Mouse (Mus musculus): ENCODE measurements around the gene Gatb. TPM values are rescaled to one million over a fixed set of nuclear protein-coding genes. Genes with fewer than 3 reads are reported as not detected.
A peak's percentile ranks its signal among the peaks of the same experiment; 100 is the strongest.

Gatb gene
- polyA plus RNA-seq, 1 experiment from 2014 or later: 37.4 TPM

- ATAC-seq (ENCODE audit: insufficient number of reproducible peaks, low FRiP score): no peak
- Histone ChIP-seq H3K4me2 (no peak overlapping the region), H3K9ac (no peak overlapping the region), H3K36me3 (no peaks in the 10 kb centered on the region), H3K9me3 (replicated peaks) (no peaks in the 10 kb centered on the region), H3K27me3 (replicated peaks) (no peaks in the 10 kb centered on the region), H3K4me3 (no peak overlapping the region), H3K27ac (ENCODE audit: poor library complexity, severe bottlenecking) (no peak overlapping the region), H3K4me1 (replicated peaks) (peaks cover 31% of the 10 kb centered on the region)
- WGBS: 80% methylated on average over 7 of the region's 7 CpGs
Observed at GRCm38 (mm10) chr3:85659681-85660080, 85.8 kb downstream of the Gatb start.

GRCm38 (mm10) chr3:85661926-85662813 is 88.3 kb downstream of the Gatb start:
- H3K27ac ChIP-seq (ENCODE audit: poor library complexity, severe bottlenecking): no peak overlapping the region
- no peak for ATAC-seq (ENCODE audit: insufficient number of reproducible peaks, low FRiP score)

GRCm38 (mm10) chr3:85663826-85664225 is 89.9 kb downstream of the Gatb start:
- no peaks in the 10 kb centered on the region for H3K36me3 ChIP-seq
- no peak overlapping the region for H3K4me2 ChIP-seq
- no peaks in the 10 kb centered on the region for H3K9me3 ChIP-seq (replicated peaks)
- H3K27me3 ChIP-seq (replicated peaks): no peaks in the 10 kb centered on the region
- 84% methylated on average over 5 of the region's 5 CpGs for WGBS
- peaks cover 45% of the 10 kb centered on the region for H3K4me1 ChIP-seq (replicated peaks)
- ATAC-seq (ENCODE audit: insufficient number of reproducible peaks, low FRiP score): no peak
- no peak overlapping the region; the same call in 1 of the 2 replicates for H3K9ac ChIP-seq
- no peak overlapping the region for H3K4me3 ChIP-seq
- no peak overlapping the region for H3K27ac ChIP-seq (ENCODE audit: poor library complexity, severe bottlenecking)

More at GRCm38 (mm10) chr3:85661926-85662813, 88.3 kb downstream of the Gatb start:
- Histone ChIP-seq H3K4me2 (no peak overlapping the region), H3K9ac (0 out of 2 replicates have a peak overlapping the region, but pooled peaks have one; percentile 29), H3K27me3 (replicated peaks) (no peaks in the 10 kb centered on the region), H3K9me3 (replicated peaks) (no peaks in the 10 kb centered on the region), H3K4me3 (no peak overlapping the region), H3K36me3 (no peaks in the 10 kb centered on the region), H3K4me1 (replicated peaks) (peaks cover 43% of the 10 kb centered on the region)
- 62% methylated on average over 10 of the region's 10 CpGs for WGBS

GRCm38 (mm10) chr3:85664591-85665171 is 90.8 kb downstream of the Gatb start:
- Histone ChIP-seq H3K27ac (ENCODE audit: poor library complexity, severe bottlenecking) (no peak overlapping the region), H3K9ac (no peak overlapping the region), H3K4me1 (replicated peaks) (peaks cover 38% of the 10 kb centered on the region), H3K36me3 (no peaks in the 10 kb centered on the region), H3K9me3 (replicated peaks) (no peaks in the 10 kb centered on the region), H3K27me3 (replicated peaks) (no peaks in the 10 kb centered on the region), H3K4me2 (no peak overlapping the region), H3K4me3 (no peak overlapping the region)
- ATAC-seq (ENCODE audit: insufficient number of reproducible peaks, low FRiP score): no peak
- 74% methylated on average over 10 of the region's 10 CpGs for WGBS

- WGBS: 53% methylated on average over 3 of the region's 3 CpGs
- no peak overlapping the region for H3K4me2 ChIP-seq
- no peak overlapping the region for H3K27ac ChIP-seq (ENCODE audit: poor library complexity, severe bottlenecking)
- H3K4me3 ChIP-seq: no peak overlapping the region
- no peaks in the 10 kb centered on the region for H3K36me3 ChIP-seq
- H3K9ac ChIP-seq: no peak overlapping the region
- no peaks in the 10 kb centered on the region for H3K9me3 ChIP-seq (replicated peaks)
- peaks cover 39% of the 10 kb centered on the region for H3K4me1 ChIP-seq (replicated peaks)
- no peaks in the 10 kb centered on the region for H3K27me3 ChIP-seq (replicated peaks)
- no peak for ATAC-seq (ENCODE audit: insufficient number of reproducible peaks, low FRiP score)
Observed at GRCm38 (mm10) chr3:85666166-85666565, 92.2 kb downstream of the Gatb start.

GRCm38 (mm10) chr3:85666736-85667135 is 92.8 kb downstream of the Gatb start:
- no peak overlapping the region for H3K27ac ChIP-seq (ENCODE audit: poor library complexity, severe bottlenecking)
- no peak for ATAC-seq (ENCODE audit: insufficient number of reproducible peaks, low FRiP score)
- no peak overlapping the region for H3K4me3 ChIP-seq
- no peaks in the 10 kb centered on the region for H3K27me3 ChIP-seq (replicated peaks)
- no peak overlapping the region for H3K9ac ChIP-seq
- no peaks in the 10 kb centered on the region for H3K9me3 ChIP-seq (replicated peaks)
- H3K36me3 ChIP-seq: no peaks in the 10 kb centered on the region
- H3K4me2 ChIP-seq: peak overlapping the region; percentile 46
- peaks cover 43% of the 10 kb centered on the region for H3K4me1 ChIP-seq (replicated peaks)
- 47% methylated on average over 12 of the region's 12 CpGs for WGBS

- ATAC-seq (ENCODE audit: insufficient number of reproducible peaks, low FRiP score): no peak
- Histone ChIP-seq H3K36me3 (no peaks in the 10 kb centered on the region), H3K4me1 (replicated peaks) (peaks cover 38% of the 10 kb centered on the region), H3K9me3 (replicated peaks) (no peaks in the 10 kb centered on the region), H3K27me3 (replicated peaks) (no peaks in the 10 kb centered on the region), H3K27ac (ENCODE audit: poor library complexity, severe bottlenecking) (no peak overlapping the region), H3K9ac (no peak overlapping the region), H3K4me2 (no peak overlapping the region), H3K4me3 (no peak overlapping the region)
- WGBS: 86% methylated on average over 6 of the region's 6 CpGs
Observed at GRCm38 (mm10) chr3:85667683-85668082, 93.8 kb downstream of the Gatb start.

- no peak for ATAC-seq (ENCODE audit: insufficient number of reproducible peaks, low FRiP score)
- H3K27ac ChIP-seq (ENCODE audit: poor library complexity, severe bottlenecking): no peak overlapping the region
- 85% methylated on average over 6 of the region's 6 CpGs for WGBS
- no peaks in the 10 kb centered on the region for H3K27me3 ChIP-seq (replicated peaks)
- no peak overlapping the region for H3K9ac ChIP-seq
- H3K36me3 ChIP-seq: no peaks in the 10 kb centered on the region
- no peak overlapping the region for H3K4me2 ChIP-seq
- H3K4me3 ChIP-seq: no peak overlapping the region
- no peaks in the 10 kb centered on the region for H3K9me3 ChIP-seq (replicated peaks)
- peaks cover 28% of the 10 kb centered on the region for H3K4me1 ChIP-seq (replicated peaks)
Observed at GRCm38 (mm10) chr3:85669844-85670243, 95.9 kb downstream of the Gatb start.

- Histone ChIP-seq H3K36me3 (no peaks in the 10 kb centered on the region), H3K27me3 (replicated peaks) (no peaks in the 10 kb centered on the region), H3K4me3 (no peak overlapping the region), H3K4me1 (replicated peaks) (peaks cover 18% of the 10 kb centered on the region), H3K9ac (no peak overlapping the region), H3K9me3 (replicated peaks) (no peaks in the 10 kb centered on the region), H3K27ac (ENCODE audit: poor library complexity, severe bottlenecking) (no peak overlapping the region), H3K4me2 (no peak overlapping the region)
- ATAC-seq (ENCODE audit: insufficient number of reproducible peaks, low FRiP score): no peak
- WGBS: 71% methylated on average over 8 of the region's 8 CpGs
Observed at GRCm38 (mm10) chr3:85677133-85677532, 103.2 kb downstream of the Gatb start.

- no peak for ATAC-seq (ENCODE audit: insufficient number of reproducible peaks, low FRiP score)
- no peak overlapping the region for H3K4me2 ChIP-seq
- H3K27me3 ChIP-seq (replicated peaks): no peaks in the 10 kb centered on the region
- WGBS: 70% methylated on average over 3 of the region's 3 CpGs
- peaks cover 15% of the 10 kb centered on the region for H3K4me1 ChIP-seq (replicated peaks)
- no peak overlapping the region for H3K27ac ChIP-seq (ENCODE audit: poor library complexity, severe bottlenecking)
- no peaks in the 10 kb centered on the region for H3K36me3 ChIP-seq
- no peaks in the 10 kb centered on the region for H3K9me3 ChIP-seq (replicated peaks)
- no peak overlapping the region for H3K4me3 ChIP-seq
- no peak overlapping the region for H3K9ac ChIP-seq
Observed at GRCm38 (mm10) chr3:85677952-85678351, 104.0 kb downstream of the Gatb start.

- WGBS: 59% methylated on average over 8 of the region's 8 CpGs
Observed at GRCm38 (mm10) chr3:85679312-85679933, 105.5 kb downstream of the Gatb start.

More at GRCm38 (mm10) chr3:85679312-85679933, 105.5 kb downstream of the Gatb start:
- no peaks in the 10 kb centered on the region for H3K9me3 ChIP-seq (replicated peaks)
- peak overlapping the region; percentile 61; the same call in 1 of the 2 replicates for H3K9ac ChIP-seq
- ATAC-seq (ENCODE audit: insufficient number of reproducible peaks, low FRiP score): no peak
- no peak overlapping the region for H3K27ac ChIP-seq (ENCODE audit: poor library complexity, severe bottlenecking)
- no peaks in the 10 kb centered on the region for H3K36me3 ChIP-seq
- H3K4me2 ChIP-seq: peak overlapping the region; percentile 15
- peaks cover 12% of the 10 kb centered on the region for H3K4me1 ChIP-seq (replicated peaks)
- H3K27me3 ChIP-seq (replicated peaks): no peaks in the 10 kb centered on the region
- H3K4me3 ChIP-seq: no peak overlapping the region
